Mouse (Mus musculus): ENCODE data around the gene Thap3.

Thap3 gene

GRCm38 (mm10) chr4:151983560-151983959 lies 5.2 kb downstream of the Thap3 start:
- DNase-seq (ENCODE audit: low read depth, low spot score): no peak

GRCm38 (mm10) chr4:151983043-151983442 lies 5.8 kb downstream of the Thap3 start:
- DNase-seq (ENCODE audit: low read depth, low spot score): no peak

GRCm38 (mm10) chr4:151981363-151981762 lies 7.4 kb downstream of the Thap3 start:
- DNase-seq (ENCODE audit: low read depth, low spot score): no peak

GRCm38 (mm10) chr4:151980699-151981098 lies 8.1 kb downstream of the Thap3 start:
- no peak for DNase-seq (ENCODE audit: low read depth, low spot score)

- DNase-seq (ENCODE audit: low read depth, low spot score): peak; percentile 67
Measured at GRCm38 (mm10) chr4:151977748-151978147, 11.0 kb downstream of the Thap3 start.

- DNase-seq (ENCODE audit: low read depth, low spot score): no peak
Measured at GRCm38 (mm10) chr4:151975441-151975840, 13.4 kb downstream of the Thap3 start.

- no peak for DNase-seq (ENCODE audit: low read depth, low spot score)
Measured at GRCm38 (mm10) chr4:151972221-151972967, 16.4 kb downstream of the Thap3 start.

GRCm38 (mm10) chr4:151968204-151968921 lies 20.4 kb downstream of the Thap3 start:
- no peak for DNase-seq (ENCODE audit: low read depth, low spot score)

- no peak for DNase-seq (ENCODE audit: low read depth, low spot score)
Measured at GRCm38 (mm10) chr4:151962817-151963216, 26.0 kb downstream of the Thap3 start.

GRCm38 (mm10) chr4:151960513-151960854 lies 28.3 kb downstream of the Thap3 start:
- no peak for DNase-seq (ENCODE audit: low read depth, low spot score)

- DNase-seq (ENCODE audit: low read depth, low spot score): no peak
Measured at GRCm38 (mm10) chr4:151959849-151960512, 28.8 kb downstream of the Thap3 start.

GRCm38 (mm10) chr4:151957584-151958315 lies 31.0 kb downstream of the Thap3 start:
- no peak for DNase-seq (ENCODE audit: low read depth, low spot score)

GRCm38 (mm10) chr4:151955791-151956190 lies 33.0 kb downstream of the Thap3 start:
- no peak for DNase-seq (ENCODE audit: low read depth, low spot score)

- DNase-seq (ENCODE audit: low read depth, low spot score): no peak
Measured at GRCm38 (mm10) chr4:151953209-151953608, 35.6 kb downstream of the Thap3 start.

- no peak for DNase-seq (ENCODE audit: low read depth, low spot score)
Measured at GRCm38 (mm10) chr4:151948497-151949471, 40.0 kb downstream of the Thap3 start.

GRCm38 (mm10) chr4:151946211-151946610 lies 42.6 kb downstream of the Thap3 start:
- DNase-seq (ENCODE audit: low read depth, low spot score): no peak

- no peak for DNase-seq (ENCODE audit: low read depth, low spot score)
Measured at GRCm38 (mm10) chr4:151938089-151938488, 50.7 kb downstream of the Thap3 start.

GRCm38 (mm10) chr4:151937441-151937840 lies 51.4 kb downstream of the Thap3 start:
- DNase-seq (ENCODE audit: low read depth, low spot score): no peak

- DNase-seq (ENCODE audit: low read depth, low spot score): no peak
Measured at GRCm38 (mm10) chr4:151934215-151934572, 54.6 kb downstream of the Thap3 start.

- peak; percentile 58 for DNase-seq (ENCODE audit: low read depth, low spot score)
Measured at GRCm38 (mm10) chr4:151933505-151934214, 55.1 kb downstream of the Thap3 start, which contains the start of gene Dnajc11. Gene Dnajc11, plus strand, starts transcription at chr4:151933691.
